Mouse (Mus musculus): ENCODE results near the gene Erc1. TPM values are rescaled to one million over a fixed set of nuclear protein-coding genes. Genes with fewer than 3 reads are reported as not detected.
"Not testable (repeated sequence)": the region's sequence is repeated elsewhere in the genome, so short reads cannot be mapped to it uniquely, and the experiment has no call there.

The Erc1 gene
- 100 to 1,000 TPM; 114 to 124 TPM for total RNA-seq (2021)
- long read RNA-seq, partial matches to known transcripts = 2 of 18 reads
- long read RNA-seq, other reads (novel, unspliced or antisense) = 16 of 18 reads

DNA sequence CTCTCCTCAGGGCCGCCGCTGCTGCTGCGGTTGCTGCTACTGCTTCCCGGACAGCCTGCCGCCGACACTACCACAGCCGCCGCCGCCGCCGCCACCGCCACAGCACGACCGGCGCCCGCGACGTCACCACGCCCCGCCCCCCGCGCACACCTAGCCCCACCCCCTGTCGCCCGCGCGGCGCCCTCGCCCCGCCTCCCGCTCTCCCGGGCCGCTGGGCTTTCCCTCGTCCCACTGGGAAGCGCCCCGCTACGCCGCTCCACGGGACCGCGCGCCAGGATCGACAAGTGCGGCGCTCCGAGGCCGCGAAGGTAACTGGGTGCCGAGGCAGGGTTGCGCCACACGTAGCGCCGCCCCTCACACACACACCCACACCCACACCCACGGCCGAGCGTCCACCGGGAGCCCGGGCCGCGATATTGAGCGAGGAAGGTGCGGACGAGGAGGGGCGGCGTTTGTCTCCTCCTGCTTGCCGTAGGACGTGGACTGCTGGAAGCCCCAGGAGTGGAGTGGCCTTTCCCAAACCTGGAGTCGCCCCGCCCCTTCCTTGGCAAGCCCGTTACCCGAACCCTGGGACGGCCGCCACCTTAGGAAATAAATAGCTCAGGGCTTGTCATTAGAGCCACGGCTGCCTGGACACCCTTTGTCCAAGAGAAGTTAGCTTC is at the start of gene Erc1:
Erc1 (minus strand) TSS at position 134 of the 662 bp plus-strand sequence.
- DNase-seq (ENCODE audit: low spot score in 2 of 2) = peak; percentile 87 to 95

DNA sequence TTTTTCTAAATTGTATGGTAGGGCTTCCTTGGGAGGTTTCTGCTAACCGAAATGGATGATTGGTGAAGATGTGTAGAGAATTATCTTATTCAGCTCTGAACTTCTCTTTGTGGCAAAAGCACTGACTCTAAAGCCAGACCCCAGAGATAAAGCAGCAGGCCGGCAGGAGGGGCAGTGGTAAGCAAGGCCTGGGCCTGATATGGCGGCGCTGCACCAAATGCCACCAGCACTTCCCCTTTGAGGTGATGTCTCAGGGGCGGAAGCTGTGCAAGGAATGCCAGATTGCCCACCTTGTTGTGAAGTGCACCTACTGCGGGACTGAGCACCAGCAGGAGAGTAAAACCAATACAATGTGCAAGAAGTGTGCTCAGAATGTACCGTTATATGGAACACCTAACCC is 44.7 kb upstream of the Erc1 start:
- DNase-seq (ENCODE audit: low spot score in 2 of 2) = no peak

DNA sequence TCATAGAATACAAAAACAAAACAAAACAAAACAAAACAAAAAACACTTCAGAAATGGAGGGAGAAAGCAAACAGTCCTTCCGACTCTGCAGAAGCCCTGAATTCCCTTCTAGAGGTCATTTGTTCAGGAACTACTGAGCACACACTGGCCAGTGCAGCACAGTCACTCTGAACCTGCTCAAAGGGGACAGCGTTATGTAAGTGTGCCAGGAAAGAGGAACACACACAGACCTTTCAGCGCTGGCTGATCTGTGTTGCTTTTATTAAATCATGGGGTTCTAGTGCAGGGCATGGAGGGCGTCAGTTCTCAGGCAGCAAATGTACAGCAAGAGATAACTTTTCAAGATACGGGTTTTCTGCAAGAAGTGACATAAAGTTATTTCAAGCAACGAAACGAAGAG is 35.2 kb upstream of the Erc1 start:
- DNase-seq (ENCODE audit: low spot score in 2 of 2) = no peak

DNA sequence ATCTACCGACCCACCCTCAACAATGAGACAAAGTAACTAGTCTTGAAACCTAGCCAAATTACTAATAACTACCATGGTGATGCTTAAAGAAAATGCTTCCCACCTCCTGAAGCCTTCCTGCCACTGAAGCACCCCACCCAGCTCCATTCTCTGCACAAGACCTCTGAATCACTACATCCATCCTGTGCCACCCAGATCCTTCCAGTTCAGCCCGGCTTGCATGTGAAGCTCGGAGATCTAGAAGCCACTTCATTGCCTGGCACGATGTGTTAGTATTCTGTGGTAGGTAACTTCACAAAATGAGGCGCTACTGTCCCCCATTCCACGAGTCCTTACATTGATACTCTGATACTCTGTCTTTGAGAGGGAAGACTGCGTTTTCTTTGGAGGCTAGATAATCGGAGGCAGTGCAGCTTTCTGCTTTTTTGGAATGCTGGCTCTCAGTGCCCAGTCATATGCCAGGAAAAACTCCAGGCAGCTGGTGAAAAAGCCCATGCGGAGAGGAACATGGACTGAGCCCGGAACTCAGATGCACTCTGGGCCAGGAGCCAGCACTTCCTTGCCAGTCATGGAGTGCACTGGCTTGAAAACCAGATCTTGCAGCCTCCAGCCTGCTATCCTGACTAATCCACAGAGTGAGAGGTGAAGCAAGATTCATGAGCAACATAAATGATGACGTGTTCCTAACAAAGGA is 16.5 kb upstream of the Erc1 start:
- peak; percentile 91 for DNase-seq (ENCODE audit: low spot score in 2 of 2)

DNA sequence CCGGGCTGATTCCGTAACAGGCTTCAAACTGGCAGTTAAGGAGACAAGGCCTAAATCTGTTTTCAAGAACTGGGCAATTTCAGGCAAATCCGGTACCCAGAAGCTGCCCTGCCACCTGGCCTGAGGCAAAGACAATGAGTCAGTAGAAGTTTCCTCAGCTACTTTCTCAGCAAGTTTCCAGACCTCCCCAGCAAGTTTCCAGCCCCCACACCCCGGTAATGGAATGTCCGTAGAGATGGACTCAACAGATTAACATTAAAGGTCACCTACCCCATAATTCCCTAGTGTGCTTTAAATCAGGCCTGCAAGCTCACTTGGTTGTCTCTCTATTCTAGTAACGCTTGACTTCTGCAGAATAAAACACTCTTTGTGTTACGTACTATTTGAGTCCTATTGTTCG is 13.6 kb upstream of the Erc1 start:
- DNase-seq (ENCODE audit: low spot score in 2 of 2) = no peak

DNA sequence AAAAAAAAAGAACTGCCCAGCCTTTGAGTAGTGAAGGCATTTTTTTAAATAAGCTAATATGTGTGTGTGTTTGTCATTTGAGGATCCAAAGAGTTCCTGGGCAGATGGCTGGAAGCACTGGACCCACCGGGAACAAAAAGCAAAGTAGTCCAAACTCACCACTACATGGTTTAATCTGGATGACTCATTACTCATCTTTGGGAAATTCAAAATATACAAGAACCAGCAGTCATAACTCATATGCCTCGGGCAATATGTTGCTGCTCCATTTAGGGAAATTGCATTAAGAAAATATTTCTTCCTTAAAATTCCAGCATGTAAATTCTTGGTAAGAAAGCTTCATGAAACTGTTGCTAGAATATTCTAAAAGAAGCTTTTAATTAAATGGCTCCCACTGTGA is 12.3 kb upstream of the Erc1 start:
- no peak for DNase-seq (ENCODE audit: low spot score in 2 of 2)

DNA sequence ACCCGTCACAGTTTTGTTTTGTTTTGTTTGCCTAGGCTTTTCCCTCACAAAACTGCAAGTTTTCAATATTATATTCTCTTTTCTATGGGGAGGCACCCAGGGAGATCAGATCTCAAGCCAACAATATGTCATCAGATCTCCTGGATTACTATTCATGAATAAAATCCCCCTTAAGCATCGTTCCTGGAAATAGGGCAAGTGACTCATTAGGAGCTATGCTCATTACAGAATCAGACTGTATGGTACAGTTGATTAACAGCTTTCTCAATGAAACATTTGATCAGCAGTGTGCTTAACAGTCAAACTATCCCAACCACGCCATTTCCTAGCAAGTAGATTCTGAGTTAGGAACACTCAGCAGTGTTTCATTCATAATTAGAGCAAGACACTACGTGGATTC is 7.5 kb upstream of the Erc1 start:
- no peak for DNase-seq (ENCODE audit: low spot score in 2 of 2)

DNA sequence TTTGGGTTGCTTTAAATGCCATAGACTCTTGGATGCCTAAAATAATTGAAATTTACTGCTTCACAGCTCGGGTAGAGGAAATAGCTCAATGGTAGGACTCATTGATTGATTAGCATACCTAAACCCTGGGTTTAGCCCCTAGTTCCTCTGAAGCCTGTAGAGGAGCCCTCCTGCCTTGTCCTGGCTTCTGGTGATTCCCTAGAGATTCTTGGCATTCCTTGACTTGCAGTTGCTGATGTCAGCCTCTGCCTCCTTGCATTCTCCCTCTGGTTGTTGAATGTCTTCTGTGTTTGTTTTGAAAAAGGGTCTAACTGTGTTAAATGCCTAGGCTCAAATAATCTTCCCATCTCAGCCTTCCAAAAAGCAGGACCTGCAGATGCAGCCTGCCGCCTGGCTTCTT is 6.2 kb upstream of the Erc1 start:
- no peak for DNase-seq (ENCODE audit: low spot score in 2 of 2)

DNA sequence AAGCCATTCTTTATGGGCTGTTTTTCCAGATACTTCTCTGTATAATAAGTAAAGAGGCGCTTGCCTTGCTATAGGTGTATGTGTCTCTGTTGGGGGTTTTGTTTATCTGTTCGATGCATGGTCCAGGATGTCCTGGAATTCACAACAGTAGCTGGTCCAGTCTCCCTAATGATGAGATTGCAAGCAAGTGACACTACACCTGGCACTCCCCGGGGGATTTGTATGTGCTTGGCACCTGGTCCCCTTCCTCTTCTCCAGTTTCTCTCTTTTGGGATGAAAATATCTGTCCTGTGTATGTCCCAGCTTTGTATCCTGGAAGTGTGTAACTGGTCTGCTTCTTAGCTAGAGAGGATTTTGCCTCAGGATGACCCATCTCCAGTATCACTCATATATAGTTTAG is 1.9 kb upstream of the Erc1 start:
- no peak for DNase-seq (ENCODE audit: low spot score in 2 of 2)

DNA sequence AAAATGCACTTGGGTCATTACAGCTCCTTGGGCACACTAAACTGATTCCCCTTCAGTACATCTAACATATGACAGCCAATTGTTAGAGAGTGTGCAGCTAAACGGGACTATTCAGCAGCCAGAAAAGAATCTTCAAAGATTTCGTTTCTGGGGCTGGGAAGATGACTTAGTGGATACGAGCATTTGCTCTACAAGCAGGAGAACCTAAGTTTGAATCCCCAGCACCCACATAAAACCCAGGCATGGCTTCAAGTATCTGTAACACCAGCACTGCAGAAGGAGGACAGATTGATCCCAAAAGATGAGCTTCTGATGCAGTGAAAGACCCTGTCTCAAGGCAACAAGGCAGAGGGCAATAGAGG is 1.4 kb upstream of the Erc1 start:
- DNase-seq (ENCODE audit: low spot score in 2 of 2) = no peak

DNA sequence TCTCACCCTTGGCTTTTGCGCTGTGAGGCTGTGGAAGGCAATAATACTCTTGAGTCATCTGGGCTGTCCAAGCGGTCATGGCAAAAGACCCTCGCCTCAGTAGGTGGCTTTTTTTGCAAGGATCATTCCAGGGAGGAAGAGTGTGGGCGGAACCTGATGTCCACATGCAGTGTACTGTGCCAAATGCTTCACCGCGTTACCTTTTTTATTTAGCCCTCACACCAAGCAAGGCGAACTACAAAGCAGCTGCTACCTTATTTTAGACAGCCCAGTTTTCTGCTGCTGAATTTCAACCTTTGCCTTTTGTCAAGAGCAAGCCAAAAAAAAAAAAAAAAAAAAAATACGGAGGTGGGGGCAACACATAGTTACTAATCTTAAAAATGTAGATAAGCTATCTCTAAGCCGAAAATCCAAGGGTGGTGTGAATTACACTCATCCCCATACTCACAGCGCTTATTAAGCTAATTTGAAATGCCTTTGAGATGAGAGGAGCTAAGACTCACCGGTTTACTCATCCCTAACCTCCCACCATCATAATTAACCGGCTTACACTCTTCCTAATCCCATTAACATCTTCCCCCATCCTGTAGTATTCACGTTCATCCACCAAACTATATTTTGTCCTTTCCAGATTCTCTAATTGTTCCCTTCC is 855 bp upstream of the Erc1 start:
- DNase-seq (ENCODE audit: low spot score in 2 of 2) = no peak

DNA sequence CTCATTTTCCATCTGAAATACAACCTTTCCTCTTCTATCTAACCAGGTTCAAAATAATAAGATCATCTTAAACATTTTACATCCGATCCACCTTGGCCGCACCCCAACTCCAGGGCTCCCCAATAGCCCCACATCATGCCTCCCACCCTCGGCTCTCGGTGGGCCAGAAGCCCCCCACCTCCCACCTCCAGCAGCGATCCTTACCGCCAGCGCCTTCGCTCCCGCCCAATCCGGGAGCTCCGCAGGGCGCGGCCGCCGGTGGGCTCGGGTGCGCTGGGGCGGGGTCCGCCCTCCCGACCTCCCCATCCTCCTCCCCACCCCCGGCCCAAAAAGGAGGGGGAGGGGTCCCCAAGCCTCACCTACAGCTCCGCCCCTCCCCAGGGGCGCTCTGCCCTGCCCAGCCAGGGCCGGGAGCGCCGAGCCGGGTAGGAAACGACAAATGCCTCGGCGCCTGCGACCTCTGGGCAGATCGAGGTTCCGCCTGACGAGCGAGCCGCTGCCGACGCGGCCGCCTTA is 391 bp downstream of the Erc1 start:
- DNase-seq (ENCODE audit: low spot score in 2 of 2) = peak in 1 of 2 experiments; percentile 33

DNA sequence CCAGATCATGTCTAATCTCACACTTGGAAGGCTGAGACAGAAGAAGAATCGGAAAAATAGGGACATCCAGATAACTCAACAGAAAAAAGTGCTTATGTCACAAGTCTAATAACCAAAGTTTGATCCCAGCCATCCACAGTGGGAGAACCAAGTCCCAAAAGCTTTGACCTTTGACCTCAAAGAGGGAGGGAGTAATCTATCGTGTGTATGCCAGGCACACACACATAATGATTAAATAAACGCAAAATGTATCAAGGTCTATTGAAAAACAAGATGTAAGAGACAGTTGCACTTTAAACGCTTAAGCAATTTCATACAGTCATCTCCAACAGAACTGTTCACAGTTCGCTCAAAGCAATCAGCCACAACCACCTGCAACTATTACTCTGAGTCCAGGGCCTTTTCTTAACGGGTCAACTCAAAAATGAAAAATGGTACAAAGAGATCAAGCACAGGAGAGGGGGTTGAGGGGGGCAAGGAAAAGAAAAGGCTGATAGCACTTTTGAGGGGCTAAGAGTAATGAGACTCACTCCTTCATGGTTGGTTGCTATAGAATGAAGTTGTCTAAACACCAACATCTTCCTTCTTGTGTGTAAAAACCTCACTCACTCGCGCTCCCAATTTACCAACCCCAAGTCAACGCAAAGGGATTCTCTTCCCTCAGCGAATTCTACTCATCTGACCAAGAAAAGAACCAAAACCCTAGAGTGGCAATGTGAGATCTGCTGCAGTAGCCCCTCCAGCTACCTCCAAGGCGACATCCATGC is 1.0 kb downstream of the Erc1 start:
- DNase-seq (ENCODE audit: low spot score in 2 of 2) = no peak

DNA sequence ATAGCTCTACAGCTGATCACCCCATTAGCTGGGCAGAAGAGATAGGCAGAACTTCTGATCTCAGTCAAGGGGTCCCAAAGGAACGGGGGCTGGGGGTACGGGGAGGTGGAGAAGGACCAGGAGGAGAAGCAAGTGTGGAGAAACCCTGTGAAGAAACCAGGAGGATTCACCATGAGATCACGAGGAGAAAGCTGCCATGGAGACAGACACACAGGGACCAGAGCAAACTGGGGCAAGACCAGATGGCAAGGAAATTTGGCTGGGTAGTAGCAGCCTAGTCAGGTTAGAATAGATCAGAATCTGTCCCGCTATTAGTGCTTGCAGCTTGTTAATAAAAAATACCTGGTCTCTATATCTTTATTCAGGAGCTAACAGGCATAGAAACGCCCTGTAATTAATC is 18.0 kb downstream of the Erc1 start:
- no peak for DNase-seq (ENCODE audit: low spot score in 2 of 2)

DNA sequence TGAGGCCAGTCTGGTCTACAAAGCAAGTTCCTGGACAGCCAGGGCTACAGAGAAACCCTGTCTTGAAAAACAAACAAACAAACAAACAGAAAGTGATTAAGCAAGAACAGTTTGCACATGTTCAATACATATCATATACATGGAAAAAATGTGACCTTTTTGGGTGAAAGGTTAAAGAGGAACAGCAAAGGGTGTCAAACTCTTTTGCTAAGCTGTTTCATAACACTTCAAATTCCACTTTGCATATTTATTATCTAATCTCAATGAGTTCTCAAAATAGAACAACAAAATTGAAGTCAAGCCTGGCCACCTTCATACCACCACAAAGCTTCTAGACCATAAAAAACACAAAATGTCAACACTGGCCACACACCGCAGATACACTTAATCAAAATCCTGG is 19.8 kb downstream of the Erc1 start:
- no peak for DNase-seq (ENCODE audit: low spot score in 2 of 2)

DNA sequence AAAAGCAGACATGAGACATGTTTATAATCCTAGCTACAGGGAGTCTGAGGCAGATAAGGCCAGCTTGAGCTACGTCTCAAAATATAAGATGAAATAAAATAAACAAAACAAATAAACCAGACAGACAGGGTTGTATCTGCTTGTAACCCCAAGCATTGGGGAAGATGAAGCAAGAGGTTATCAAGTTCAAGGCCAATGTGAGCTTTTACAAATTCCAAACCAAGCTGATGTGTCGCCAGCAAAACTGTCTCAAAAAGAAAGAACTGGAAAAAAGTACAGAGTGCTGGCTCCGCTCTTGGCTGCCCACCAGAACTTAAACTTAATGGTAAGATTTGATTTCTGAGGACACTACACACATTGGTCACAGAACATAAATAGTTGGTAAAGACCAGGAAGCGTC is 21.3 kb downstream of the Erc1 start:
- DNase-seq (ENCODE audit: low spot score in 2 of 2) = no peak

DNA sequence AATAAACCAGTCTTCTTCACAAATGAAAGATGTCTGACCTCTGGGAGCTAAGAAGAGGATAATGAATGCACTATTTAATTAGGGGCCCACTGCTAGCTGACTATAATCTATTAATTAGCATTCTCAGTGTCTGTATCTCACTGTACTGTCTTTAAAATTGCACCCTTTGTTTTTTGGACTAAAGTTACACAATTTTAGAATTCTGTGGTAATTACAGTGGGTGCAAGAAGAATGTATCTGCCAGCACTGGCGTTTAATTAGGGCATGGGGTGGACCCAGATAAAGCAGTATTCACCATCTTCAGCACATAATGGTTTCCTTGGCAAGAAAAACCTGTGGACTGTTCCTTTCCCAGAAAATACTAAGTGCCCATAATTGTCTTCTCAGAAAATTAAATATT is 25.8 kb downstream of the Erc1 start:
- no peak for DNase-seq (ENCODE audit: low spot score in 2 of 2)

DNA sequence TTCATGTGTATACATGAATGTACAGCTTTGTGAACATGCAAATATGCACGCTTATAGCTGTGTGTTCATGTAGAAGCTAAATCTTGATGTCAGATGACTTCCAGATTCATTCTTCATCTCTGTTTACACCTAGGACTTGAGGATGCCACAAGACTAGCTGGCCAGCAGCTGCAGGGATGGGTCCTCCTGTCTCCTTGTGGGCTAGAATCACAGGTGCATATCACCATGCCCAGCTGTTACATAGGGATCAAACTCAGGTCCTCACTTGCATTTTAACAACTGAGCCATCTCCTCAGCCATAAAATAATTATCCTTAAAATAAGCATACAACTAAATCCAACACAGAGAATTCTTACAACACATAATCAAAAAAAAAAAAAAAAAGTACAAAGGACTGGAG is 26.8 kb downstream of the Erc1 start:
- no peak for DNase-seq (ENCODE audit: low spot score in 2 of 2)

DNA sequence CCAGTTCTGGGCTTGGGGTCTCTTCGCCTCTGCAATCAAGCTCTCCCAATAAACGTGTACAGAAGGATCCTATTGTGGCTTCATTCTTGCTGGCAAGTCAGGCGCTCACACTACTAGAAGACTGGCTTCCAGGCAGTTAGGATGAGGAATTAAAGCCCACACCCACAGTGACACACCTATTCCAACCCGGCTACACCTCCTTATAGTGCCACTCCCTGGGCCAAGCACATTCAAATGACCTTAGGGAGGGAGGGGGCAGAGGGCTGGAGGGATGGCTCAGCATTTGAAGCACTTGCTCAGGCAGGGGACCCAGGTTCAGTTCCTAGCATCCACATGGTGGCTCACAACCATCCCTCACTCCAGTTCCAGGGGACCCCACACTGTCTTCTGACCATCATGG is 29.4 kb downstream of the Erc1 start:
- no peak for DNase-seq (ENCODE audit: low spot score in 2 of 2)

DNA sequence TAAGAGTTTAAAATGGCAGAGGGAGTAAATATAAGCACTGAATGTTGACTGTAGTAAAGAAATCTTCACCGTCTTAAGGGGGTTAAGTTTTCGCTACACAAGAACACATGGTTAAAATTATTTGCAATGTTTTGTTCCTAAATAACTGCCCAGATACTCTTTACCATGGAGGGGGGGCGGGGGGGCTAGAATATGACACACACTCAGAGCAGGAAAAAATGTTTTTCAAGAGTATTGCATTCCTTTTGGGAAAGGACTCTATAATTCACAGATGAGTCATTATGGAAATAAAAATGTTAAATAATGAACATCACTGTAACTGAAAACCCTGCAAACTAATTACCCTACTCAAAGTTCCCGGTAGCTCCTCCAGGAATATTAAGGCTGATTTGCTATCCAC is 32.5 kb downstream of the Erc1 start:
- DNase-seq (ENCODE audit: low spot score in 2 of 2) = no peak

DNA sequence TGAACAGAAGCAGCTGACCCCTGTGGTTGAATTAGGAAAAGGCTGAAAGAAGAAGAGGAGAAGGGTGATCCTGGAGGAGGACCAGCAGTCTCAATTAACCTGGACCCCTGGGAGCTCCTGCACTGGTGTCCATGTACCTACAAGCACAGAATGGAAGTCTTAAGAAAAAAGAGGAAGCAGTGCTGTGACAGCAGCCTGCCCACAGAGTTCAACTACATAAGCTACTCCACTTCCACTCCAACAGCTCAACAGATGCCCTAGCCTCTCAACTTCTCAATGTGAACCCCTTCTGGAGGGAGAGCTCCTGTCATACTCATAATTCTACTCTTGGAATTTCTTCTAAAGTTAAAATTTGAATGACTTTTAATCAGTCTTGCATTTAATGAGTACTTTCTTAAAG is 34.9 kb downstream of the Erc1 start:
- DNase-seq (ENCODE audit: low spot score in 2 of 2) = not testable (repeated sequence)
